Mouse (Mus musculus): Measurements from ENCODE around the gene Taok3. TPM values are rescaled to one million over a fixed set of nuclear protein-coding genes. Genes with fewer than 3 reads are reported as not detected.

Gene Taok3
- polyA plus RNA-seq, 1 experiment = 7.7 TPM

DNA sequence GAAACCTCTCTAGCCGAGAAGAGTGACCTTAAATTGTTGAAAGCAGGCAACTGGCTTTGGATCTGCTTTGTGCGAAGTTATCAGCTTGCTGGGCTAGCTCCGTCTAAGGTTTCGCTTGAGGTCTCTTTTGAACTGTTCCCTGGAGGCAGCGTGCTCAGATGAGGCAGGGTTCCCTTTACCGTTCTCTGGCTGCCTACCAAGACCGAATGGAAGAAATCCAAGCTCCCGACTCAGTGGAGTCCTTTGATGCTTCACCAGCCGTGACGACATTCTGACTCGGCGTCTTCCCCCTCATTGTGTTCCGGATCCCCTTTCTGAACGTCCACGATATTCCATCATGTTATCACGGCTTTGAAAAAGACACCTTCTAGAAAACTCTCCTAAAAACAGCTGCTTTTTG lies 87.4 kb downstream of the Taok3 start:
- TF ChIP-seq POLR2A (IDR thresholded peaks at IDR 0.05; ENCODE audit: insufficient read length, low read depth) (no peak), TCF12 (IDR thresholded peaks at IDR 0.05; ENCODE audit: insufficient read depth, poor library complexity, severe bottlenecking) (no peak), TCF3 (IDR thresholded peaks at IDR 0.05; ENCODE audit: insufficient read length, low read depth) (no peak), REST (IDR thresholded peaks at IDR 0.05; ENCODE audit: insufficient read depth, insufficient read length) (no peak), MYOD1 (IDR thresholded peaks at IDR 0.05; ENCODE audit: control insufficient read depth in 1 of 3, insufficient read length in 2 of 3, low read depth in 2 of 3) (no peak), SRF (IDR thresholded peaks at IDR 0.05; ENCODE audit: control insufficient read depth, insufficient read length, low read depth) (no peak), POLR2AphosphoS2 (IDR thresholded peaks at IDR 0.05; ENCODE audit: insufficient read length, low read depth) (no peak)
- no peak overlapping the region for H3K4me3 ChIP-seq
- no peaks in the 10 kb centered on the region for H3K27me3 ChIP-seq (ENCODE audit: control insufficient read depth, insufficient read depth, insufficient read length)
- no peak overlapping the region for H3ac ChIP-seq (ENCODE audit: control insufficient read depth, insufficient read length)
- no peaks in the 10 kb centered on the region for H3K79me2 ChIP-seq (ENCODE audit: control insufficient read depth, insufficient read depth)
- H3K36me3 ChIP-seq (ENCODE audit: control insufficient read depth, insufficient read depth) = peaks cover 8% of the 10 kb centered on the region
- no peak overlapping the region for H3K4me2 ChIP-seq (ENCODE audit: low read depth)

DNA sequence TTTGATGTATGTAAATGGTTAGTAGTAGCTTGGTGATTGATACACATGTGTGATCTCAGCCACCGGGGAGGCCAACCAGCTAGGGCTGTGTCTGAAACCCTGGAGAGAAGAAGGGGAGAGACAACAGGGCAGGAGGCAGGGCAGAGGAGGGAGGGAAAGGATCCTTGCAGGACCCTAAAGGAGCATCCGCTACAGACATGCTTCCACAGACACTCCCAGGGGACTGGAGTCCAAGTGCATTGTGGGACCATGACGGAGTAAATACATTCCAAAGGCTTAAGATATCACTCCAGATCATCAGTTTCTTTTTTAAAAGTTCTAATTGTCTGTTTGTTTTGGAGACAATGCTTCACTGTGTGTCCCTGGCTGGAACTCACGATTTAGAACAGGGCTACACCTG lies 94.1 kb downstream of the Taok3 start:
- Histone ChIP-seq H3K36me3 (ENCODE audit: control insufficient read depth, insufficient read depth) (no peaks in the 10 kb centered on the region), H3K4me3 (no peak overlapping the region), H3K79me2 (ENCODE audit: control insufficient read depth, insufficient read depth) (no peaks in the 10 kb centered on the region), H3K4me2 (ENCODE audit: low read depth) (no peak overlapping the region), H3ac (ENCODE audit: control insufficient read depth, insufficient read length) (no peak overlapping the region), H3K27me3 (ENCODE audit: control insufficient read depth, insufficient read depth, insufficient read length) (no peaks in the 10 kb centered on the region)
- TF ChIP-seq MAX (IDR thresholded peaks at IDR 0.05; ENCODE audit: low read depth) (no peak), MYOD1 (IDR thresholded peaks at IDR 0.05; ENCODE audit: control insufficient read depth in 1 of 3, insufficient read length in 2 of 3, low read depth in 2 of 3) (no peak), TCF3 (IDR thresholded peaks at IDR 0.05; ENCODE audit: insufficient read length, low read depth) (no peak), REST (IDR thresholded peaks at IDR 0.05; ENCODE audit: insufficient read depth, insufficient read length) (no peak), TCF12 (IDR thresholded peaks at IDR 0.05; ENCODE audit: insufficient read depth, poor library complexity, severe bottlenecking) (no peak), MYOG (IDR thresholded peaks at IDR 0.05; ENCODE audit: control insufficient read depth in 1 of 3, insufficient read depth in 1 of 3, insufficient read length in 2 of 3, low read depth in 2 of 3) (no peak), E2F4 (IDR thresholded peaks at IDR 0.05; ENCODE audit: insufficient read depth) (no peak), POLR2AphosphoS2 (IDR thresholded peaks at IDR 0.05; ENCODE audit: insufficient read length, low read depth) (no peak), SRF (IDR thresholded peaks at IDR 0.05; ENCODE audit: control insufficient read depth, insufficient read length, low read depth) (no peak), CEBPB (IDR thresholded peaks at IDR 0.05; ENCODE audit: insufficient read depth, poor library complexity, severe bottlenecking) (no peak), POLR2A (IDR thresholded peaks at IDR 0.05; ENCODE audit: insufficient read length, low read depth) (no peak), USF1 (IDR thresholded peaks at IDR 0.05; ENCODE audit: low read depth) (no peak)

DNA sequence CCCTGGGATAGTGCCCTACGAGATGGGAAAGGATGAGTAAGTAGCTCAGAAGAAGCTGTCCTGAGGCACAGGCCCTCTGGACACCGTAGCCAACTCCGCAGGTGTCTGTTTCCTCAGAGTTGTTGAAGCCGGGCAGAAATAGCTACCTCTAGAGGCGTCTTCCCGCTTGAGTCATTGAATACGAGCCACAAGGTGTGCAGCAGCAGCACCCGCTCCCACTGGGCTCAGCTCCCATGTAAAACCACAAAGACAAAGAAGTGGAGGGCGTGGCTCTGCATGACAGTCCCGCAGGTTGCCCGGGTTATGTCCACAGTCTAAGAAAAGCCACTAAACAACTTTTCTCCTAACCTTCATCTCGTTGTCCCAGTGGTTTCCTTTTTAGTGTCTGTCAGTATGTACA lies 111.1 kb downstream of the Taok3 start:
- TF ChIP-seq MYOG (IDR thresholded peaks at IDR 0.05; ENCODE audit: control insufficient read depth in 1 of 3, insufficient read depth in 1 of 3, insufficient read length in 2 of 3, low read depth in 2 of 3) (no peak), SRF (IDR thresholded peaks at IDR 0.05; ENCODE audit: control insufficient read depth, insufficient read length, low read depth) (no peak), MYOD1 (IDR thresholded peaks at IDR 0.05; ENCODE audit: control insufficient read depth in 1 of 3, insufficient read length in 2 of 3, low read depth in 2 of 3) (no peak), TCF3 (IDR thresholded peaks at IDR 0.05; ENCODE audit: insufficient read length, low read depth) (no peak), REST (IDR thresholded peaks at IDR 0.05; ENCODE audit: insufficient read depth, insufficient read length) (no peak), E2F4 (IDR thresholded peaks at IDR 0.05; ENCODE audit: insufficient read depth) (no peak), CEBPB (IDR thresholded peaks at IDR 0.05; ENCODE audit: insufficient read depth, poor library complexity, severe bottlenecking) (no peak), POLR2A (IDR thresholded peaks at IDR 0.05; ENCODE audit: insufficient read length, low read depth) (no peak), TCF12 (IDR thresholded peaks at IDR 0.05; ENCODE audit: insufficient read depth, poor library complexity, severe bottlenecking) (no peak), USF1 (IDR thresholded peaks at IDR 0.05; ENCODE audit: low read depth) (no peak), POLR2AphosphoS2 (IDR thresholded peaks at IDR 0.05; ENCODE audit: insufficient read length, low read depth) (no peak), MAX (IDR thresholded peaks at IDR 0.05; ENCODE audit: low read depth) (no peak)
- Histone ChIP-seq H3K36me3 (ENCODE audit: control insufficient read depth, insufficient read depth) (no peaks in the 10 kb centered on the region), H3K4me3 (no peak overlapping the region), H3K79me2 (ENCODE audit: control insufficient read depth, insufficient read depth) (no peaks in the 10 kb centered on the region), H3K4me2 (ENCODE audit: low read depth) (no peak overlapping the region), H3K27me3 (ENCODE audit: control insufficient read depth, insufficient read depth, insufficient read length) (no peaks in the 10 kb centered on the region), H3ac (ENCODE audit: control insufficient read depth, insufficient read length) (no peak overlapping the region)

DNA sequence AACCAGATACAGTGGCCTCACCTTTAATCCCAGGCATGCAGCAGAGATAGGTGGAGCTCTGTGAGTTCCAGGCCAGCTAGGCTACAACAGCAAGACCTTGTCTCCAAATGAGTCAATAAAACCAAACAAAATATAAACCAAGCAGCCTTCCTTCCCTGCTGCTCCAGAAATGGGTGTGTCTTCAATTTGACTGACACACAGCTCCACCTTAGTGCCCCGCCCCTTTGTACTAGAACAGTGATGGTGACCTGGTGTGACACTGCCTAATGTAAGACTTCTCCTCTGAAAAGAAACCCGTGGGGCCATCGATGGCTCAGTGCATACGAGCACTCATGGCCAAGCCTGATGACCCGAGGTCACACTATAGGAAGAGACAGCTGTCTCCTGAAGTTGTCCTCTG lies 116.6 kb downstream of the Taok3 start:
- no peaks in the 10 kb centered on the region for H3K79me2 ChIP-seq (ENCODE audit: control insufficient read depth, insufficient read depth)
- no peaks in the 10 kb centered on the region for H3K27me3 ChIP-seq (ENCODE audit: control insufficient read depth, insufficient read depth, insufficient read length)
- no peak overlapping the region for H3ac ChIP-seq (ENCODE audit: control insufficient read depth, insufficient read length)
- TF ChIP-seq TCF3 (IDR thresholded peaks at IDR 0.05; ENCODE audit: insufficient read length, low read depth) = no peak
- TF ChIP-seq MYOG (IDR thresholded peaks at IDR 0.05; ENCODE audit: control insufficient read depth in 1 of 3, insufficient read depth in 1 of 3, insufficient read length in 2 of 3, low read depth in 2 of 3) = no peak
- no peak for TF ChIP-seq MYOD1 (IDR thresholded peaks at IDR 0.05; ENCODE audit: control insufficient read depth in 1 of 3, insufficient read length in 2 of 3, low read depth in 2 of 3)
- TF ChIP-seq POLR2AphosphoS2 (IDR thresholded peaks at IDR 0.05; ENCODE audit: insufficient read length, low read depth) = no peak
- TF ChIP-seq CEBPB (IDR thresholded peaks at IDR 0.05; ENCODE audit: insufficient read depth, poor library complexity, severe bottlenecking) = no peak
- TF ChIP-seq POLR2A (IDR thresholded peaks at IDR 0.05; ENCODE audit: insufficient read length, low read depth) = no peak
- no peak for TF ChIP-seq REST (IDR thresholded peaks at IDR 0.05; ENCODE audit: insufficient read depth, insufficient read length)
- TF ChIP-seq MAX (IDR thresholded peaks at IDR 0.05; ENCODE audit: low read depth) = no peak
- no peak for TF ChIP-seq TCF12 (IDR thresholded peaks at IDR 0.05; ENCODE audit: insufficient read depth, poor library complexity, severe bottlenecking)
- TF ChIP-seq E2F4 (IDR thresholded peaks at IDR 0.05; ENCODE audit: insufficient read depth) = no peak
- no peak for TF ChIP-seq USF1 (IDR thresholded peaks at IDR 0.05; ENCODE audit: low read depth)
- TF ChIP-seq SRF (IDR thresholded peaks at IDR 0.05; ENCODE audit: control insufficient read depth, insufficient read length, low read depth) = no peak
- no peaks in the 10 kb centered on the region for H3K36me3 ChIP-seq (ENCODE audit: control insufficient read depth, insufficient read depth)
- no peak overlapping the region for H3K4me2 ChIP-seq (ENCODE audit: low read depth)
- H3K4me3 ChIP-seq = no peak overlapping the region

Measured in myocyte (in vitro differentiated cells).